Mouse (Mus musculus): ENCODE measurements around the gene Gm10964. TPM values are rescaled to one million over a fixed set of nuclear protein-coding genes. Genes with fewer than 3 reads are reported as not detected.

Gm10964 gene
- polyA plus RNA-seq, 1 experiment, result not detected

- Histone ChIP-seq H3K4me3 (ENCODE audit: insufficient read depth, low read length) (no peak overlapping the region), H3K27ac (ENCODE audit: insufficient read depth, low read length) (peak overlapping the region; percentile 4; the same call in 1 of the 2 replicates)
- TF ChIP-seq CTCF (IDR thresholded peaks at IDR 0.05; ENCODE audit: borderline replicate concordance, insufficient read depth, low read length), result no peak
- TF ChIP-seq POLR2A (IDR thresholded peaks at IDR 0.05; ENCODE audit: low read depth, low read length), result no peak
These were observed 23.1 kb upstream of the Gm10964 start for GRCm38 (mm10) chr3:103715762-103716693.

GRCm38 (mm10) chr3:103716774-103717760, 22.1 kb upstream of the Gm10964 start:
- peaks cover 5% of the 10 kb centered on the region; the same call in 1 of the 2 replicates for H3K4me1 ChIP-seq (ENCODE audit: control insufficient read depth, insufficient read depth, low read length)
- H3K27ac ChIP-seq (ENCODE audit: insufficient read depth, low read length), result peak overlapping the region; percentile 51
- TF ChIP-seq POLR2A (IDR thresholded peaks at IDR 0.05; ENCODE audit: low read depth, low read length) (no peak), CTCF (IDR thresholded peaks at IDR 0.05; ENCODE audit: borderline replicate concordance, insufficient read depth, low read length) (no peak)
- H3K4me3 ChIP-seq (ENCODE audit: insufficient read depth, low read length), result no peak overlapping the region

More at GRCm38 (mm10) chr3:103715762-103716693, 23.1 kb upstream of the Gm10964 start:
- H3K4me1 ChIP-seq (ENCODE audit: control insufficient read depth, insufficient read depth, low read length), result peaks cover 5% of the 10 kb centered on the region; the same call in 1 of the 2 replicates

- Histone ChIP-seq H3K4me1 (ENCODE audit: control insufficient read depth, insufficient read depth, low read length) (peaks cover 5% of the 10 kb centered on the region; the same call in 1 of the 2 replicates), H3K27ac (ENCODE audit: insufficient read depth, low read length) (no peak overlapping the region), H3K4me3 (ENCODE audit: insufficient read depth, low read length) (no peak overlapping the region)
- TF ChIP-seq CTCF (IDR thresholded peaks at IDR 0.05; ENCODE audit: borderline replicate concordance, insufficient read depth, low read length) (no peak), POLR2A (IDR thresholded peaks at IDR 0.05; ENCODE audit: low read depth, low read length) (no peak)
These were observed 20.4 kb upstream of the Gm10964 start for GRCm38 (mm10) chr3:103718728-103719127.

- Histone ChIP-seq H3K27ac (ENCODE audit: insufficient read depth, low read length) (no peak overlapping the region), H3K4me1 (ENCODE audit: control insufficient read depth, insufficient read depth, low read length) (no peaks in the 10 kb centered on the region), H3K4me3 (ENCODE audit: insufficient read depth, low read length) (no peak overlapping the region)
- no peak for TF ChIP-seq POLR2A (IDR thresholded peaks at IDR 0.05; ENCODE audit: low read depth, low read length)
- no peak for TF ChIP-seq CTCF (IDR thresholded peaks at IDR 0.05; ENCODE audit: borderline replicate concordance, insufficient read depth, low read length)
These were observed 15.0 kb upstream of the Gm10964 start for GRCm38 (mm10) chr3:103724137-103724536.

GRCm38 (mm10) chr3:103726642-103727041, 12.5 kb upstream of the Gm10964 start:
- H3K4me3 ChIP-seq (ENCODE audit: insufficient read depth, low read length), result no peak overlapping the region
- TF ChIP-seq POLR2A (IDR thresholded peaks at IDR 0.05; ENCODE audit: low read depth, low read length) (no peak), CTCF (IDR thresholded peaks at IDR 0.05; ENCODE audit: borderline replicate concordance, insufficient read depth, low read length) (no peak)
- no peaks in the 10 kb centered on the region for H3K4me1 ChIP-seq (ENCODE audit: control insufficient read depth, insufficient read depth, low read length)
- H3K27ac ChIP-seq (ENCODE audit: insufficient read depth, low read length), result no peak overlapping the region

GRCm38 (mm10) chr3:103727813-103728326, 11.3 kb upstream of the Gm10964 start:
- TF ChIP-seq CTCF (IDR thresholded peaks at IDR 0.05; ENCODE audit: borderline replicate concordance, insufficient read depth, low read length), result no peak
- TF ChIP-seq POLR2A (IDR thresholded peaks at IDR 0.05; ENCODE audit: low read depth, low read length), result no peak
- H3K4me3 ChIP-seq (ENCODE audit: insufficient read depth, low read length), result no peak overlapping the region
- H3K27ac ChIP-seq (ENCODE audit: insufficient read depth, low read length), result no peak overlapping the region
- H3K4me1 ChIP-seq (ENCODE audit: control insufficient read depth, insufficient read depth, low read length), result no peaks in the 10 kb centered on the region

- Histone ChIP-seq H3K4me1 (ENCODE audit: control insufficient read depth, insufficient read depth, low read length) (no peaks in the 10 kb centered on the region), H3K4me3 (ENCODE audit: insufficient read depth, low read length) (no peak overlapping the region), H3K27ac (ENCODE audit: insufficient read depth, low read length) (no peak overlapping the region)
- TF ChIP-seq CTCF (IDR thresholded peaks at IDR 0.05; ENCODE audit: borderline replicate concordance, insufficient read depth, low read length) (no peak), POLR2A (IDR thresholded peaks at IDR 0.05; ENCODE audit: low read depth, low read length) (no peak)
These were observed 9.3 kb upstream of the Gm10964 start for GRCm38 (mm10) chr3:103729850-103730249.

- no peak overlapping the region for H3K4me3 ChIP-seq (ENCODE audit: insufficient read depth, low read length)
- H3K27ac ChIP-seq (ENCODE audit: insufficient read depth, low read length), result no peak overlapping the region
- peaks cover 7% of the 10 kb centered on the region; the same call in 1 of the 2 replicates for H3K4me1 ChIP-seq (ENCODE audit: control insufficient read depth, insufficient read depth, low read length)
- TF ChIP-seq CTCF (IDR thresholded peaks at IDR 0.05; ENCODE audit: borderline replicate concordance, insufficient read depth, low read length), result no peak
- no peak for TF ChIP-seq POLR2A (IDR thresholded peaks at IDR 0.05; ENCODE audit: low read depth, low read length)
These were observed 7.0 kb upstream of the Gm10964 start for GRCm38 (mm10) chr3:103732116-103732515.

GRCm38 (mm10) chr3:103733176-103733575, 6.0 kb upstream of the Gm10964 start:
- no peak overlapping the region for H3K4me3 ChIP-seq (ENCODE audit: insufficient read depth, low read length)
- no peak overlapping the region for H3K27ac ChIP-seq (ENCODE audit: insufficient read depth, low read length)
- no peak for TF ChIP-seq POLR2A (IDR thresholded peaks at IDR 0.05; ENCODE audit: low read depth, low read length)
- no peak for TF ChIP-seq CTCF (IDR thresholded peaks at IDR 0.05; ENCODE audit: borderline replicate concordance, insufficient read depth, low read length)
- H3K4me1 ChIP-seq (ENCODE audit: control insufficient read depth, insufficient read depth, low read length), result peaks cover 7% of the 10 kb centered on the region; the same call in 1 of the 2 replicates
